Mouse (Mus musculus) liver, adult 2 months (tissue): ENCODE measurements at regions not wholly inside any gene's neighbourhood (a gene's known extent, or its start where the extent isn't known, plus 50 kb on each side); places are given as distances from the start of the nearest gene placed in this dataset.

ENCODE experiments used
- CTCF ChIP-seq: fragments of 200-500 bp; IDR thresholded peaks from 2 replicates; pipeline ENCODE4 v1.5.1; 2011; ENCODE audit warnings: low read depth, low read length, control low read depth
- POLR2A ChIP-seq: fragments of 200-500 bp; IDR thresholded peaks from 2 replicates; pipeline ENCODE4 v1.6.1; 2011; ENCODE audit warnings: low read length, control low read depth; ENCODE audit not compliant: insufficient read depth; ENCODE audit errors: extremely low read depth

GRCm38 (mm10) chr4:29414616-29415015, 601.7 kb downstream of the Epha7 start:
- TF ChIP-seq CTCF: no peak
- no peak for TF ChIP-seq POLR2A
